Mouse (Mus musculus) lung, adult 2 months (tissue): ENCODE measurements around the gene Gm4871.

Experiments used
- CTCF ChIP-seq: fragments of 200-500 bp; IDR thresholded peaks from 2 replicates; pipeline ENCODE4 v1.5.1; 2011; ENCODE audit warnings: mild to moderate bottlenecking, low read length, control low read depth; ENCODE audit not compliant: insufficient read depth
- POLR2A ChIP-seq: fragments of 200-500 bp; IDR thresholded peaks from 2 replicates; pipeline ENCODE4 v1.6.1; 2011; ENCODE audit warnings: low read depth, mild to moderate bottlenecking, control low read depth, low read length, borderline replicate concordance; ENCODE audit errors: extremely low read depth

DNA sequence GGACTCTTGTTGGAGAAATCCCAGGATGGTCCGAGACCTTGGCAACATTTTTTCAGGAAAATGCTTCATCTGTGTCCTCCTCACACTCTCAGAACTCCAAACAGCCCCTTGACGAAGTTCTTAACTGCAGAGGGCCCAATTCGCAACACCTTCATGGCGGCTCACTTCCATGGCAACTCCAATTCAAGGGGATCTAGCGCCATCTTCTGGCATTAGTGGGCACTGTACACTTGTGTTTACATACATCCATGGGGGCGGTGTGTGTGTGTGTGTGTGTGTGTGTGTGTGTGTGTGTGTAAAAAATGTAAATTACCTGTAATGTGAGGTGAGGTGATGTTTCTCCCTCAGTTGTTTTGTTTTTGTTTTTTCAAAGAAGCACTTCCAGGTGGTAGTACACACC, 38.8 kb upstream of the Gm4871 start:
- TF ChIP-seq POLR2A (no peak), CTCF (no peak)
